ENCODE assay signal across 9 mouse cellular contexts in the genomic region with DNA sequence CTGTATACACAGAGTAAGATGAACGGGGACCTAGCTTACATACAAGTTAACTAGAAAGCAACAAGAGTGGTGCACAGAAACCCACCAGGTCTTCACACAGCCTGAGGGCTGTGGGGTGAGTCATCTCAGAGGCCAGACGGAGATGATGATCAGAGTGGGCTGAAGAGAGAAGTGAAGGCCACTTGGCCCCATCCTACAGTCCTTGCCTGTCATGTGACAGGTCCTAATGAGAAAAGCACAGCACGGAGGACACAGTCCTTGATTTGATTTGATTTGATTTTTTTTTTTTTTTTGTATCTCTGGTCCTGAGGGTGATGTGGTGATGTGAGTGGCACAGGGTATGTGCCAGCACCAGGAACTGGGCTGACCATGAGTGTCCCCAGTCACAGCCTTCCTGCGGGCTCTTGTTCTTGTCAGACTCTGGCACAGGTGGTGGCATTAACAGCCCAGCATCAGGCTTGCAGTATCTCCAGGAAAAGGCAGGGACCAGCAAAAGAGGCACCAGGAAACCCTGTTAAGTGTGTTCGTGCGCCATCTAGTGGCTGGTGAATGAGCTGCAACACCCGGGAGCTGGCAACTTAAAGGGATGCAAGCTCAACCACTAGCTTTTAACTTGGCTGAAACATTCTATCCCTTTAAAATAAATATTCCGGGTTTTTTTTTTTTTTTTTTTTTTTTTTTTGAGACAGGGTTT. TPM values are rescaled to one million over a fixed set of nuclear protein-coding genes. Genes with fewer than 3 reads are reported as not detected.
DNase-seq lines count a peak whose midpoint lies in the region; ATAC-seq and TF ChIP-seq lines count a peak whose summit lies in the region.
"Had no signal": no experiment of that assay in that cellular context is flagged by ENCODE, and none has a peak within 500 bp of the region (broad histone marks: within the 10 kb centered on the region; RNA-seq: fewer than 3 reads in every experiment).

No protein-coding gene starts in this region.

- H3K4me3 ChIP-seq in limb, embryonic 13.5 days = no peak overlapping the region
- no peak overlapping the region for H3K4me3 ChIP-seq in neural tube, embryonic 11.5 days (ENCODE audit: low read depth, low read length)
- H3K4me3 ChIP-seq in stomach, postnatal 0 days (ENCODE audit: low read depth, low read length) = no peak overlapping the region
- H3K4me3 ChIP-seq: embryonic facial prominence, embryonic 13.5 days had no signal

- 38% methylated on average over 8 of the region's 8 CpGs for WGBS in limb, embryonic 13.5 days
- WGBS in neural tube, embryonic 11.5 days = 42% methylated on average over 8 of the region's 8 CpGs
- WGBS in stomach, postnatal 0 days = 32% methylated on average over 8 of the region's 8 CpGs

- H3K4me1 ChIP-seq in limb, embryonic 13.5 days = no peaks in the 10 kb centered on the region
- H3K4me1 ChIP-seq in neural tube, embryonic 11.5 days (ENCODE audit: control insufficient read depth, insufficient read depth, low read length) = no peaks in the 10 kb centered on the region
- no peaks in the 10 kb centered on the region for H3K4me1 ChIP-seq in stomach, postnatal 0 days (replicated peaks; ENCODE audit: control insufficient read depth, insufficient read depth)
- H3K4me1 ChIP-seq: embryonic facial prominence, embryonic 13.5 days had no signal

- TF ChIP-seq EP300 in stomach, postnatal 0 days (optimal IDR thresholded peaks at IDR 0.05) = no peak

- H3K36me3 ChIP-seq in limb, embryonic 13.5 days = peaks cover 77% of the 10 kb centered on the region
- peaks cover 2% of the 10 kb centered on the region; the same call in 1 of the 2 replicates for H3K36me3 ChIP-seq in neural tube, embryonic 11.5 days (ENCODE audit: control insufficient read depth, insufficient read depth, low read length)
- peaks cover 17% of the 10 kb centered on the region for H3K36me3 ChIP-seq in stomach, postnatal 0 days (ENCODE audit: control insufficient read depth, insufficient read depth, low read length)

- no peaks in the 10 kb centered on the region for H3K9me3 ChIP-seq in limb, embryonic 13.5 days
- H3K9me3 ChIP-seq in neural tube, embryonic 11.5 days (ENCODE audit: control insufficient read depth, low read length) = no peaks in the 10 kb centered on the region
- no peaks in the 10 kb centered on the region for H3K9me3 ChIP-seq in stomach, postnatal 0 days (ENCODE audit: control insufficient read depth, low read length)
- H3K9me3 ChIP-seq: embryonic facial prominence, embryonic 13.5 days had no signal

- H3K27ac ChIP-seq in limb, embryonic 13.5 days = no peak overlapping the region
- no peak overlapping the region for H3K27ac ChIP-seq in neural tube, embryonic 11.5 days (ENCODE audit: low read depth, low read length)
- H3K27ac ChIP-seq in stomach, postnatal 0 days (replicated peaks) = no peak overlapping the region
- H3K27ac ChIP-seq: embryonic facial prominence, embryonic 13.5 days had no signal

- peak; percentile 94 for TF ChIP-seq CTCF in stomach, postnatal 0 days (IDR thresholded peaks at IDR 0.05; ENCODE audit: low read depth)

- DNase-seq in 416B (ENCODE audit: low read depth) = peak; percentile 90
- DNase-seq in adrenal gland, adult 18-20 months (ENCODE audit: low spot score in 2 of 2) = peak; percentile 89 to 93
- peak; percentile 93 for DNase-seq in embryo, embryonic 10 days (ENCODE audit: low spot score)
- DNase-seq in gastrocnemius, postnatal 25 days = peak; percentile 83
- peak; percentile 89 to 96 for DNase-seq in kidney, adult 8-10 months
- DNase-seq in neural tube, embryonic 11.5 days (ENCODE audit: low spot score) = peak; percentile 90
- peak; percentile 94 for DNase-seq in stomach, postnatal 0 days (ENCODE audit: low spot score)

- no peak overlapping the region for H3K4me2 ChIP-seq in limb, embryonic 13.5 days (replicated peaks)
- no peak overlapping the region for H3K4me2 ChIP-seq in neural tube, embryonic 11.5 days (ENCODE audit: low read depth)
- H3K4me2 ChIP-seq in stomach, postnatal 0 days (replicated peaks; ENCODE audit: low read depth) = no peak overlapping the region
- H3K4me2 ChIP-seq: embryonic facial prominence, embryonic 13.5 days had no signal

- peak; percentile 13; the same call in 1 of the 2 replicates for ATAC-seq in limb, embryonic 13.5 days (ENCODE audit: low FRiP score, low read depth)
- ATAC-seq in neural tube, embryonic 11.5 days (ENCODE audit: insufficient read depth, low FRiP score, low TSS enrichment) = 0 out of 2 replicates have a peak, but pooled peaks have one; percentile 35
- peak; percentile 40 for ATAC-seq in stomach, postnatal 0 days (ENCODE audit: low FRiP score, low TSS enrichment)

- no peaks in the 10 kb centered on the region for H3K27me3 ChIP-seq in limb, embryonic 13.5 days
- H3K27me3 ChIP-seq in neural tube, embryonic 11.5 days (ENCODE audit: control insufficient read depth, insufficient read depth, low read length) = no peaks in the 10 kb centered on the region
- no peaks in the 10 kb centered on the region for H3K27me3 ChIP-seq in stomach, postnatal 0 days (ENCODE audit: control insufficient read depth, insufficient read depth, low read length)
- H3K27me3 ChIP-seq: embryonic facial prominence, embryonic 13.5 days had no signal

- H3K9ac ChIP-seq in limb, embryonic 13.5 days = no peak overlapping the region
- H3K9ac ChIP-seq in neural tube, embryonic 11.5 days (ENCODE audit: low read length) = no peak overlapping the region
- no peak overlapping the region for H3K9ac ChIP-seq in stomach, postnatal 0 days (ENCODE audit: low read length)
- H3K9ac ChIP-seq: embryonic facial prominence, embryonic 13.5 days had no signal

RNA-seq across cellular contexts. Expression of gene Txn2, which starts 11.8 kb away (rescaled TPM):
- 100 to 1,000 TPM; 544 to 611 TPM for total RNA-seq in adrenal gland, adult 18-20 months (2021)
- 100 to 1,000 TPM; 210 to 254 TPM for total RNA-seq in gastrocnemius, postnatal 25 days (2021)
- 237 and 238 TPM in 2 replicates for polyA plus RNA-seq in limb, embryonic 13.5 days (2015; fragmentation: Nextera tagmentation; extraction: Ambion mirVana)
- 262 and 277 TPM in 2 replicates for polyA plus RNA-seq in neural tube, embryonic 11.5 days (2014; fragmentation: Nextera tagmentation; extraction: Ambion mirVana)
- 172 and 176 TPM in 2 replicates for polyA plus RNA-seq in stomach, postnatal 0 days (2015; fragmentation: Nextera tagmentation; extraction: Ambion mirVana)

RNA-seq across cellular contexts. Expression of gene Foxred2, which starts 39.5 kb away (rescaled TPM):
- 1 to 10 TPM; 2.8 to 3.5 TPM for total RNA-seq in adrenal gland, adult 18-20 months (2021)
- under 1 TPM; 0.54 to 0.86 TPM for total RNA-seq in gastrocnemius, postnatal 25 days (2021)
- polyA plus RNA-seq in limb, embryonic 13.5 days (2015; fragmentation: Nextera tagmentation; extraction: Ambion mirVana) = 6.2 and 6.9 TPM in 2 replicates
- 4.1 and 5.7 TPM in 2 replicates for polyA plus RNA-seq in neural tube, embryonic 11.5 days (2014; fragmentation: Nextera tagmentation; extraction: Ambion mirVana)
- 0.62 and 0.87 TPM in 2 replicates for polyA plus RNA-seq in stomach, postnatal 0 days (2015; fragmentation: Nextera tagmentation; extraction: Ambion mirVana)

RNA-seq across cellular contexts. Expression of gene Eif3d, which starts 53.6 kb away (rescaled TPM):
- total RNA-seq in adrenal gland, adult 18-20 months (2021) = 100 to 1,000 TPM; 149 to 156 TPM
- total RNA-seq in gastrocnemius, postnatal 25 days (2021) = 10 to 100 TPM; 52.8 to 52.9 TPM
- polyA plus RNA-seq in limb, embryonic 13.5 days (2015; fragmentation: Nextera tagmentation; extraction: Ambion mirVana) = 211 and 218 TPM in 2 replicates
- 233 and 243 TPM in 2 replicates for polyA plus RNA-seq in neural tube, embryonic 11.5 days (2014; fragmentation: Nextera tagmentation; extraction: Ambion mirVana)
- polyA plus RNA-seq in stomach, postnatal 0 days (2015; fragmentation: Nextera tagmentation; extraction: Ambion mirVana) = 106 and 110 TPM in 2 replicates
